Mouse (Mus musculus) lung, adult 2 months (tissue): ENCODE results near the gene Ptprk. TPM values are rescaled to one million over a fixed set of nuclear protein-coding genes. Genes with fewer than 3 reads are reported as not detected.

Source experiments
- DNase-seq: peaks from one replicate; pipeline ENCODE4 v3.0.0; 2022
- H3K4me1 ChIP-seq: fragments of 200-500 bp; 2 replicates; pipeline ENCODE4 v1.6.1; 2011; ENCODE audit warnings: low read length; ENCODE audit not compliant: control insufficient read depth, insufficient read depth
- H3K4me3 ChIP-seq: fragments of 200-500 bp; replicated peaks from 2 replicates; pipeline ENCODE3; 2011; ENCODE audit warnings: low read depth, mild to moderate bottlenecking, control low read depth, low read length; ENCODE audit errors: extremely low read depth
- CTCF ChIP-seq: fragments of 200-500 bp; IDR thresholded peaks from 2 replicates; pipeline ENCODE4 v1.5.1; 2011; ENCODE audit warnings: mild to moderate bottlenecking, low read length, control low read depth; ENCODE audit not compliant: insufficient read depth
- POLR2A ChIP-seq: fragments of 200-500 bp; IDR thresholded peaks from 2 replicates; pipeline ENCODE4 v1.6.1; 2011; ENCODE audit warnings: low read depth, mild to moderate bottlenecking, control low read depth, low read length, borderline replicate concordance; ENCODE audit errors: extremely low read depth
- WGBS: fragments of 180-500 bp; shearing (Covaris S2); methylation state at CpG from one replicate; pipeline ENCODE4 v1.1.7; 2018; 5-methylcytosine and 5-hydroxymethylcytosine counted together
- polyA plus RNA-seq: library from polyadenylated mRNA; depleted of rRNA; stranded (reverse); fragments of >200 nt; gene quantifications from 2 replicates; pipeline ENCODE4 v1.2.3, GENCODE M21; 2012

Ptprk gene
- polyA plus RNA-seq, 1 experiment = 42.4 TPM

DNA sequence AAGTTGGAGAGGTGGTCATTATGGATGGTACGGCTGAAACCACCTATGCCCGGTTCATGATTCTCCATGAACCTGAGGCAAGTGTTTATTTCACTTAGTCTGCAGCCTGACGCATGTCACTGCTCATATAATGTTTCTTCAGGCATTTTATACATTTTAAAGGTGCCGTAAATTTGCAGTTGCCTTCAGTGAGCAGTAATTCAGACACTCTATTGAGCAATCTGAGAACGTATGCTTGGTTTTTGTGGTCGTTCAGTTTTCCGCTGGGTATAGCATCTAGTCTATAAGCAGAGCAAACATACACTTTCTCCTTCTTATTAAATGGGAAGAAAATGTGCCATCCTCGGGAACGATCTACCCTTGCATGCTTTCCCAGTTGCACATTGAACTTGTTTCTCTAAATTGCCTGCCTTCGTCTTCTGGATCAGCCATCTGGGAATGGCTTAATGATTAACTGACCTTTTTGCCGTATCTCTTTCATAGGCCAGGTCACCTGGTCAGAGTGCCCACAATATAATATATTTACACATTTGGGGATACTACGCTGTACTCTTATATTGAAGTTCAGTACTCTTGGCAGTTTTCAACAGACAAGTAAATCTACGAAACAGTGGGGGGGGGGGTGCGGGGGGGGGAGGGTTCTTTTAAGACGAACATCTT is 313.1 kb downstream of the Ptprk start:
- Histone ChIP-seq H3K4me3 (no peak overlapping the region), H3K4me1 (peaks cover 1% of the 10 kb centered on the region)
- 87% methylated on average over 15 of the region's 15 CpGs for WGBS
- no peak for DNase-seq
- TF ChIP-seq CTCF (no peak), POLR2A (no peak)

- Histone ChIP-seq H3K4me3 (no peak overlapping the region), H3K4me1 (peaks cover 12% of the 10 kb centered on the region)
- no peak for TF ChIP-seq POLR2A
- TF ChIP-seq CTCF = no peak
- 97% methylated on average over 5 of the region's 5 CpGs for WGBS
- no peak for DNase-seq
Observed at GRCm38 (mm10) chr10:28391168-28391567, 316.5 kb downstream of the Ptprk start.

- no peak overlapping the region for H3K4me3 ChIP-seq
- DNase-seq = no peak
- WGBS = 24% methylated on average over 2 of the region's 2 CpGs
- peaks cover 16% of the 10 kb centered on the region for H3K4me1 ChIP-seq
- TF ChIP-seq POLR2A (no peak), CTCF (no peak)
Observed at GRCm38 (mm10) chr10:28395610-28396519, 321.2 kb downstream of the Ptprk start.

GRCm38 (mm10) chr10:28396520-28396915 is 321.9 kb downstream of the Ptprk start:
- no peak for DNase-seq
- TF ChIP-seq CTCF (no peak), POLR2A (no peak)
- H3K4me1 ChIP-seq = peaks cover 16% of the 10 kb centered on the region
- 27% methylated on average over 1 of the region's 1 CpGs for WGBS
- no peak overlapping the region for H3K4me3 ChIP-seq

- Histone ChIP-seq H3K4me3 (no peak overlapping the region), H3K4me1 (no peaks in the 10 kb centered on the region; the same call in 1 of the 2 replicates)
- no peak for TF ChIP-seq CTCF
- no peak for DNase-seq
Observed at GRCm38 (mm10) chr10:28401796-28402195, 327.2 kb downstream of the Ptprk start.

- TF ChIP-seq POLR2A (no peak), CTCF (no peak)
- DNase-seq = no peak
- 87% methylated on average over 2 of the region's 2 CpGs for WGBS
- no peak overlapping the region for H3K4me3 ChIP-seq
- H3K4me1 ChIP-seq = no peaks in the 10 kb centered on the region
Observed at GRCm38 (mm10) chr10:28408980-28409379, 334.4 kb downstream of the Ptprk start.

DNA sequence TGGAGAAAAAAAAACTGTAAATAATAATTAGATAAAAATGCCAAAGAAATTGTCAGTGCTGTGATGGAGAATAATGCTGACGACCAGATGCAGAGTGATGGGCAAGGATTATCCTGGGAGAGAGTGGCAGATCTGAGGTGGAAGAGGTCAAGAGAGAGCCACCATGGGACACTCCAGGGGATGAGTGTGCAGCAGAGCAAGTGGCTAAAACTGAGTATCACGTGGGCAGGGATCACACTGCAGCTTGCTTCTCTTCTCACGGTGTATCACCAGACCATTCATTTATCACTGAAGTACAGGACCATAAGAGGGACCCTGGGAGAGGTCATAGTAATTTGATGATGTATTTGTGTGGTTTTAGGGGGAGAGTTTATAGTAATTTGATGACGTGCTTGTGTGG is 340.2 kb downstream of the Ptprk start:
- Histone ChIP-seq H3K4me1 (no peaks in the 10 kb centered on the region), H3K4me3 (no peak overlapping the region)
- TF ChIP-seq CTCF (no peak), POLR2A (no peak)
- no peak for DNase-seq
- WGBS = 67% methylated on average over 4 of the region's 4 CpGs

- 53% methylated on average over 3 of the region's 3 CpGs for WGBS
- TF ChIP-seq CTCF (no peak), POLR2A (no peak)
- no peak for DNase-seq
- H3K4me1 ChIP-seq = no peaks in the 10 kb centered on the region; the same call in 1 of the 2 replicates
- H3K4me3 ChIP-seq = no peak overlapping the region
Observed at GRCm38 (mm10) chr10:28422622-28423021, 348.0 kb downstream of the Ptprk start.

DNA sequence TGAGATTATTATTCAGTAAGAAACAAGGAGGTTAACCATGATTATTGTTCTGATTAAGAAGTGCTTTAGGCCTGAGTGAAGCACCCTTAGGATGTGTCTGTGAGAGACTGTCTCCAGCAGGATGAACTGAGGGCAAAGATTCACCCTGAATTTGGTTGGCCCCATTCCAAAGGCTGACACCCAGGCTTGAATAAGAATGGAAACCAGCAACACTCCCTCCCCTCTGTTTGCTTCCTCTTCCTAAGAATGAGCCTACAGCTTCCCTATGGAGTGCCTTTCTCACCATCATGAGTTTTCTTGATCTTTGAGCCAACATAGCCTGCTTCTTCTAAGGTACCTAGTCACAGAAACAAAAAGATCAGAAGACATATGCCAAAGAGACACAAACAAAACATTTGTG is 350.8 kb downstream of the Ptprk start:
- DNase-seq = no peak
- Histone ChIP-seq H3K4me1 (no peaks in the 10 kb centered on the region; the same call in 1 of the 2 replicates), H3K4me3 (no peak overlapping the region)
- TF ChIP-seq POLR2A = no peak
- no peak for TF ChIP-seq CTCF

- 96% methylated on average over 1 of the region's 1 CpGs for WGBS
- Histone ChIP-seq H3K4me1 (no peaks in the 10 kb centered on the region), H3K4me3 (no peak overlapping the region)
- no peak for TF ChIP-seq CTCF
- no peak for TF ChIP-seq POLR2A
- no peak for DNase-seq
Observed at GRCm38 (mm10) chr10:28436084-28436483, 361.5 kb downstream of the Ptprk start.
